Mouse (Mus musculus): Measurements from ENCODE around the gene Ets1.

- no peak for TF ChIP-seq CTCF (IDR thresholded peaks at IDR 0.05; ENCODE audit: low read depth, low read length)
- no peak for TF ChIP-seq TAL1 (conservative IDR thresholded peaks at IDR 0.05; ENCODE audit: low read depth, low read length)
- TF ChIP-seq GATA1 (IDR thresholded peaks at IDR 0.05; ENCODE audit: borderline replicate concordance, low read length) = no peak
- no peak for TF ChIP-seq POLR2AphosphoS5 (IDR thresholded peaks at IDR 0.05; ENCODE audit: insufficient replicate concordance, low read depth, low read length)
- no peak for TF ChIP-seq GATA2 (IDR thresholded peaks at IDR 0.05; ENCODE audit: borderline replicate concordance, low read depth, low read length)
Observed at GRCm38 (mm10) chr9:32707436-32707835, 71.4 kb downstream of the Ets1 start.

Data from G1E (cell line).